Mouse (Mus musculus) testis, adult 2 months (tissue): ENCODE measurements around the gene Renbp.

Experiments
- CTCF ChIP-seq: fragments of 200-500 bp; IDR thresholded peaks from 2 replicates; pipeline ENCODE4 v1.5.1; 2012; ENCODE audit warnings: low read depth, mild to moderate bottlenecking, inconsistent platforms, low read length, moderate library complexity; ENCODE audit not compliant: control insufficient read depth, insufficient read depth, insufficient replicate concordance
- POLR2A ChIP-seq: fragments of 200-500 bp; IDR thresholded peaks from 2 replicates; pipeline ENCODE4 v1.6.1; 2012; ENCODE audit warnings: low read depth, mild to moderate bottlenecking, inconsistent platforms, low read length, moderate library complexity; ENCODE audit not compliant: control insufficient read depth

- TF ChIP-seq CTCF (no peak), POLR2A (no peak)
Observed at GRCm38 (mm10) chrX:73952603-73953002, 22.0 kb upstream of the Renbp start.
